Mouse (Mus musculus): ENCODE results near the gene Shpk.

GRCm38 (mm10) chr11:73205194-73205593 lies 5.9 kb downstream of the Shpk start:
- TF ChIP-seq CTCF (IDR thresholded peaks at IDR 0.05; ENCODE audit: low read depth, low read length) (no peak), POLR2A (IDR thresholded peaks at IDR 0.05; ENCODE audit: extremely low read depth, insufficient read depth, low read length) (no peak)

All from liver, adult 2 months (tissue).